ENCODE assay signal across 10 mouse cellular contexts in genomic region chr6:128604512-128604911, GRCm38 (mm10). TPM values are rescaled to one million over a fixed set of nuclear protein-coding genes. Genes with fewer than 3 reads are reported as not detected.
DNase-seq lines count a peak whose midpoint lies in the region; ATAC-seq and TF ChIP-seq lines count a peak whose summit lies in the region.
"Had no signal": no experiment of that assay in that cellular context is flagged by ENCODE, and none has a peak within 500 bp of the region (broad histone marks: within the 10 kb centered on the region; RNA-seq: fewer than 3 reads in every experiment).

No protein-coding gene starts in this region.

- H3K4me1 ChIP-seq in testis, adult 2 months (ENCODE audit: control insufficient read depth, insufficient read depth, low read length): no peaks in the 10 kb centered on the region
- 0 out of 2 replicates have a peak, but pooled peaks cover 2% of the 10 kb centered on the region for H3K4me1 ChIP-seq in intestine, embryonic 15.5 days (replicated peaks)
- no peaks in the 10 kb centered on the region for H3K4me1 ChIP-seq in small intestine, adult 2 months (ENCODE audit: control insufficient read depth, insufficient read depth, insufficient read length, low read length)
- H3K4me1 ChIP-seq: megakaryocyte, embryonic 14.5 days had no signal

- DNase-seq in frontal cortex, postnatal 25 days (ENCODE audit: low spot score in 2 of 2): no peak
- DNase-seq in testis, postnatal 10 days (ENCODE audit: low spot score): no peak
- DNase-seq in gastrocnemius, postnatal 25 days: no peak
- no peak for DNase-seq in gastrocnemius, postnatal 10 days

- no peak overlapping the region for H3K27ac ChIP-seq in testis, adult 2 months (ENCODE audit: control insufficient read depth, insufficient read depth, low read depth, low read length)
- H3K27ac ChIP-seq in intestine, embryonic 15.5 days: no peak overlapping the region
- no peak overlapping the region for H3K27ac ChIP-seq in small intestine, adult 2 months (ENCODE audit: insufficient read depth, low read depth, low read length)
- H3K27ac ChIP-seq: hindbrain, embryonic 15.5 days had no signal

- H3K4me3 ChIP-seq in testis, adult 2 months (ENCODE audit: control insufficient read depth, low read depth, low read length): no peak overlapping the region
- H3K4me3 ChIP-seq in intestine, embryonic 15.5 days (replicated peaks): no peak overlapping the region
- no peak overlapping the region for H3K4me3 ChIP-seq in small intestine, adult 2 months (ENCODE audit: low read depth, low read length)
- H3K4me3 ChIP-seq: hindbrain, embryonic 15.5 days; megakaryocyte, embryonic 14.5 days had no signal

- peak; percentile 74 for ATAC-seq in frontal cortex, adult (ENCODE audit: low TSS enrichment)
- 0 out of 2 replicates have a peak, but pooled peaks have one; percentile 16 for ATAC-seq in intestine, embryonic 15.5 days

- H3K27me3 ChIP-seq in testis, adult 2 months (ENCODE audit: control insufficient read depth, insufficient read depth, low read length): no peaks in the 10 kb centered on the region
- no peaks in the 10 kb centered on the region for H3K27me3 ChIP-seq in intestine, embryonic 15.5 days (replicated peaks)
- H3K27me3 ChIP-seq in small intestine, adult 2 months (ENCODE audit: control insufficient read depth, insufficient read depth, low read length): no peaks in the 10 kb centered on the region
- H3K27me3 ChIP-seq: hindbrain, embryonic 15.5 days had no signal

- no peak overlapping the region for H3K9ac ChIP-seq in intestine, embryonic 15.5 days
- H3K9ac ChIP-seq: hindbrain, embryonic 15.5 days had no signal

- peak; percentile 9; the same call in 1 of the 2 replicates for TF ChIP-seq CTCF in testis, adult 2 months (IDR thresholded peaks at IDR 0.05; ENCODE audit: control insufficient read depth, insufficient read depth, insufficient replicate concordance, low read depth, low read length)
- peak; percentile 29; the same call in 1 of the 2 replicates for TF ChIP-seq CTCF in small intestine, adult 2 months (IDR thresholded peaks at IDR 0.05; ENCODE audit: extremely low read depth, insufficient read length, insufficient replicate concordance, low read depth, low read length)

- H3K9me3 ChIP-seq in intestine, embryonic 15.5 days: no peaks in the 10 kb centered on the region
- H3K9me3 ChIP-seq: hindbrain, embryonic 15.5 days had no signal

- 38% methylated on average over 5 of the region's 5 CpGs for WGBS in intestine, embryonic 15.5 days
- 11% methylated on average over 5 of the region's 5 CpGs for WGBS in small intestine, adult 2 months

- no peaks in the 10 kb centered on the region for H3K36me3 ChIP-seq in testis, adult 2 months (ENCODE audit: control insufficient read depth, insufficient read depth, low read length)
- no peaks in the 10 kb centered on the region for H3K36me3 ChIP-seq in intestine, embryonic 15.5 days
- no peaks in the 10 kb centered on the region for H3K36me3 ChIP-seq in small intestine, adult 2 months (ENCODE audit: control insufficient read depth, insufficient read depth, low read length)
- H3K36me3 ChIP-seq: hindbrain, embryonic 15.5 days had no signal

- H3K4me2 ChIP-seq in intestine, embryonic 15.5 days (replicated peaks): no peak overlapping the region
- H3K4me2 ChIP-seq: hindbrain, embryonic 15.5 days had no signal

- TF ChIP-seq POLR2A in testis, adult 2 months (IDR thresholded peaks at IDR 0.05; ENCODE audit: control insufficient read depth, low read depth, low read length): no peak
- no peak for TF ChIP-seq POLR2A in small intestine, adult 2 months (IDR thresholded peaks at IDR 0.05; ENCODE audit: low read depth, low read length)

RNA-seq across cellular contexts. Expression of gene Klrb1a, which starts 18.8 kb away (rescaled TPM):
- polyA plus RNA-seq in testis, adult 2 months (2012; rRNA removed): 0.19 TPM in 1 of 2 replicates, not detected in the other
- polyA plus RNA-seq in intestine, embryonic 15.5 days (2015; fragmentation: Nextera tagmentation; extraction: Ambion mirVana): not detected in 2 replicates
- 0.24 TPM in 1 of 2 replicates, not detected in the other for polyA plus RNA-seq in small intestine, adult 2 months (2012; rRNA removed)
- total RNA-seq in gastrocnemius, postnatal 25 days (2021): not detected
- not detected for total RNA-seq in gastrocnemius, postnatal 10 days (2021)
- polyA plus RNA-seq: hindbrain, embryonic 15.5 days had no signal

RNA-seq across cellular contexts. Expression of gene A2ml1, which starts 23.1 kb away (rescaled TPM):
- polyA plus RNA-seq in testis, adult 2 months (2012; rRNA removed): 0.17 and 0.87 TPM in 2 replicates
- 2.7 and 3.6 TPM in 2 replicates for polyA plus RNA-seq in intestine, embryonic 15.5 days (2015; fragmentation: Nextera tagmentation; extraction: Ambion mirVana)
- polyA plus RNA-seq in small intestine, adult 2 months (2012; rRNA removed): 0.03 and 0.34 TPM in 2 replicates
- not detected for total RNA-seq in gastrocnemius, postnatal 25 days (2021)
- total RNA-seq in gastrocnemius, postnatal 10 days (2021): not detected

RNA-seq across cellular contexts. Expression of gene Clec2h, which starts 57.7 kb away (rescaled TPM):
- polyA plus RNA-seq in testis, adult 2 months (2012; rRNA removed): 0.10 TPM in 2 replicates
- polyA plus RNA-seq in intestine, embryonic 15.5 days (2015; fragmentation: Nextera tagmentation; extraction: Ambion mirVana): 11.4 and 15.9 TPM in 2 replicates
- polyA plus RNA-seq in small intestine, adult 2 months (2012; rRNA removed): 54.1 and 189 TPM in 2 replicates
- total RNA-seq in gastrocnemius, postnatal 25 days (2021): not detected
- total RNA-seq in gastrocnemius, postnatal 10 days (2021): not detected
- polyA plus RNA-seq: hindbrain, embryonic 15.5 days had no signal
